10 mouse cellular contexts compared by ENCODE assay signal in the genomic region with DNA sequence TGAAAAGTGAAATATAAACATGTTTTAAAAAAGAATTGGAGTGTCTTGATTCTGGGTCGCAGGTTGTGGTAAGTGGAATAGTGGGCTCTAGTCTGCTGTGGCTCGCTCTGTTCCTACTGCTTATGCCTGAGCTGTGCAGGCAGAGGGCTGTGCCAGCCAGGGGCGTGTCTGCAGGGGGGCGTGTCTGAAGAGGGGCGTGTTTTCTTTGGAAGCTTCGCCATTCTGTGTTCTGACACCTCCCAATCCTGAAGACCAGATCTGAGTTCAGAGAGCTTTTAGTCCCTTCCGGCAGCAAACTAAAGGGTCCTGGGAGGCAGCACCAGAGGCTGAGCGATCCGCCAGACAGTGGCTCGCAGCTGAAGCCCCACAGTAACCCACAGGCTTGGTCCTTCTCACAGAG. TPM values are rescaled to one million over a fixed set of nuclear protein-coding genes. Genes with fewer than 3 reads are reported as not detected.
DNase-seq lines count a peak whose midpoint lies in the region; ATAC-seq lines count a peak whose summit lies in the region.
"Had no signal": no experiment of that assay in that cellular context is flagged by ENCODE, and none has a peak within 500 bp of the region (broad histone marks: within the 10 kb centered on the region; RNA-seq: fewer than 3 reads in every experiment).

No protein-coding gene starts in this region.

- no peak for ATAC-seq in forebrain, embryonic 14.5 days
- ATAC-seq in forebrain, embryonic 16.5 days = no peak
- peak; percentile 56; the same call in 1 of the 2 replicates for ATAC-seq in stomach, embryonic 14.5 days (ENCODE audit: insufficient number of reproducible peaks, insufficient read depth, low FRiP score, low read depth)
- no peak for ATAC-seq in inflammation-experienced regulatory T-cells, adult 6 months

- peak; percentile 47 for DNase-seq in forebrain, embryonic 14.5 days (ENCODE audit: low spot score)
- DNase-seq in R1 (ENCODE audit: low read depth, low spot score) = peak; percentile 79
- peak; percentile 31 to 40 for DNase-seq in gastrocnemius, postnatal 36 days
- peak; percentile 53 to 69 for DNase-seq in kidney, postnatal 4 days
- DNase-seq in cerebellum, adult 11-12 months = no peak

- H3K4me2 ChIP-seq in forebrain, embryonic 14.5 days (ENCODE audit: low read length) = no peak overlapping the region
- no peak overlapping the region for H3K4me2 ChIP-seq in forebrain, embryonic 16.5 days (ENCODE audit: low read length)
- H3K4me2 ChIP-seq in stomach, embryonic 14.5 days (replicated peaks; ENCODE audit: low read depth, low read length) = 0 out of 2 replicates have a peak overlapping the region, but pooled peaks have one; percentile 1
- H3K4me2 ChIP-seq: hindbrain, embryonic 15.5 days had no signal

- peaks cover 27% of the 10 kb centered on the region for H3K4me1 ChIP-seq in forebrain, embryonic 14.5 days (ENCODE audit: control insufficient read depth, insufficient read depth, low read length)
- peaks cover 52% of the 10 kb centered on the region for H3K4me1 ChIP-seq in forebrain, embryonic 16.5 days (replicated peaks; ENCODE audit: control insufficient read depth, insufficient read depth, low read length)
- H3K4me1 ChIP-seq in stomach, embryonic 14.5 days (ENCODE audit: control insufficient read depth, insufficient read depth, low read length) = peaks cover 10% of the 10 kb centered on the region

- H3K27ac ChIP-seq in forebrain, embryonic 14.5 days (ENCODE audit: low read depth, low read length) = no peak overlapping the region
- no peak overlapping the region for H3K27ac ChIP-seq in forebrain, embryonic 16.5 days (ENCODE audit: low read length)
- H3K27ac ChIP-seq in stomach, embryonic 14.5 days (ENCODE audit: low read length) = no peak overlapping the region
- H3K27ac ChIP-seq: hindbrain, embryonic 15.5 days had no signal

- intact Hi-C loops in gastrocnemius, postnatal 36 days (cut with DNase I) = no loop called here

- no peak overlapping the region for H3K4me3 ChIP-seq in forebrain, embryonic 14.5 days (ENCODE audit: low read depth, low read length)
- H3K4me3 ChIP-seq in forebrain, embryonic 16.5 days (replicated peaks; ENCODE audit: low read length) = no peak overlapping the region
- H3K4me3 ChIP-seq in stomach, embryonic 14.5 days (ENCODE audit: low read depth, low read length) = no peak overlapping the region
- H3K4me3 ChIP-seq: hindbrain, embryonic 15.5 days had no signal

- H3K9ac ChIP-seq in forebrain, embryonic 14.5 days (ENCODE audit: low read length) = no peak overlapping the region
- H3K9ac ChIP-seq in forebrain, embryonic 16.5 days (replicated peaks; ENCODE audit: low read depth, low read length) = no peak overlapping the region
- no peak overlapping the region for H3K9ac ChIP-seq in stomach, embryonic 14.5 days (replicated peaks; ENCODE audit: low read depth, low read length)
- H3K9ac ChIP-seq: hindbrain, embryonic 15.5 days had no signal

- H3K36me3 ChIP-seq in forebrain, embryonic 14.5 days (ENCODE audit: control insufficient read depth, insufficient read depth, low read length) = no peaks in the 10 kb centered on the region
- H3K36me3 ChIP-seq in forebrain, embryonic 16.5 days (ENCODE audit: control insufficient read depth, insufficient read depth) = no peaks in the 10 kb centered on the region
- H3K36me3 ChIP-seq in stomach, embryonic 14.5 days (ENCODE audit: control insufficient read depth, insufficient read depth, low read length) = no peaks in the 10 kb centered on the region
- H3K36me3 ChIP-seq: hindbrain, embryonic 15.5 days had no signal

- H3K27me3 ChIP-seq in forebrain, embryonic 14.5 days (replicated peaks; ENCODE audit: control insufficient read depth, insufficient read depth, low read length) = peaks cover 3% of the 10 kb centered on the region; the same call in 1 of the 2 replicates
- H3K27me3 ChIP-seq in forebrain, embryonic 16.5 days (replicated peaks; ENCODE audit: control insufficient read depth, insufficient read depth, low read length) = no peaks in the 10 kb centered on the region
- H3K27me3 ChIP-seq in stomach, embryonic 14.5 days (ENCODE audit: control insufficient read depth, insufficient read depth, low read length) = no peaks in the 10 kb centered on the region

- WGBS in forebrain, embryonic 14.5 days = 38% methylated on average over 10 of the region's 10 CpGs
- 28% methylated on average over 10 of the region's 10 CpGs for WGBS in forebrain, embryonic 16.5 days
- WGBS in stomach, embryonic 14.5 days = 27% methylated on average over 10 of the region's 10 CpGs

- H3K9me3 ChIP-seq in forebrain, embryonic 14.5 days (replicated peaks; ENCODE audit: control insufficient read depth, low read length) = no peaks in the 10 kb centered on the region
- no peaks in the 10 kb centered on the region for H3K9me3 ChIP-seq in forebrain, embryonic 16.5 days (ENCODE audit: control insufficient read depth, low read length)
- 0 out of 2 replicates have a peak, but pooled peaks cover 3% of the 10 kb centered on the region for H3K9me3 ChIP-seq in stomach, embryonic 14.5 days (ENCODE audit: control insufficient read depth, low read depth, low read length)
- H3K9me3 ChIP-seq: hindbrain, embryonic 15.5 days had no signal

RNA-seq across cellular contexts. Expression of gene Gm11733, which starts 8.5 kb away (rescaled TPM):
- polyA plus RNA-seq in forebrain, embryonic 14.5 days (2014; fragmentation: Nextera tagmentation; extraction: Ambion mirVana) = 0.09 and 0.11 TPM in 2 replicates
- polyA plus RNA-seq in forebrain, embryonic 16.5 days (2015; fragmentation: Nextera tagmentation; extraction: Ambion mirVana) = 0.14 TPM in 1 of 2 replicates, not detected in the other
- total RNA-seq in gastrocnemius, postnatal 36 days (2021) = not detected
- polyA plus RNA-seq in stomach, embryonic 14.5 days (2014; fragmentation: Nextera tagmentation; extraction: Ambion mirVana) = not detected in 2 replicates
- polyA plus RNA-seq in inflammation-experienced regulatory T-cells, adult 6 months (2017; shearing (Covaris generic)) = not detected
- polyA plus RNA-seq: hindbrain, embryonic 15.5 days; spleen, adult 2 months had no signal
